Mouse (Mus musculus) small intestine, adult 2 months (tissue): Measurements from ENCODE around the gene Dusp18.

ENCODE experiments used
- CTCF ChIP-seq: fragments of 200-500 bp; IDR thresholded peaks from 2 replicates; pipeline ENCODE4 v1.5.1; 2012; ENCODE audit warnings: low read depth, mild to moderate bottlenecking, control low read depth, inconsistent platforms, low read length, moderate library complexity, mixed read lengths; ENCODE audit not compliant: insufficient replicate concordance, insufficient read length; ENCODE audit errors: extremely low read depth
- POLR2A ChIP-seq: fragments of 200-500 bp; IDR thresholded peaks from 2 replicates; pipeline ENCODE4 v1.6.1; 2012; ENCODE audit warnings: low read depth, mild to moderate bottlenecking, control low read depth, inconsistent platforms, low read length, moderate library complexity

DNA sequence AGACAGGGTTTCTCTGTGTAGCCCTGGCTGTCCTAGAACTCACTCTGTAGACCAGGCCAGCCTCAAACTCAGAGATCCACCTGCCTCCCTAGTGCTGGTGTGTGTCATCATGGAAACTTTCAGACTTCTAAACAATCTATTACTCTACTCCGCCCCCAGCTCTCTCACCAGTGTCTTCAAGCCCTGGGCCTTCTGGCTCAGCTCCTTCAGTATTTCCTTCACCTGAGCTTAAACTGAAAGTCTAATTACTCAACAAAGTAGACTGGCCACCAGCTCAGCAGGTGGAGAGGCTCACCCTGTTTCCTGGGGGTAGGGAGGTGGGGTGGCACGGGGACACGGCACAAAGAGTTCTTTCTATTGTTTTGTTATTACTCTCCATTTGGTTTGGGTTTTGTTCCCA is 7.5 kb downstream of the Dusp18 start:
- TF ChIP-seq POLR2A: no peak
- no peak for TF ChIP-seq CTCF
